Mouse (Mus musculus): ENCODE measurements at regions not wholly inside any gene's neighbourhood (a gene's known extent, or its start where the extent isn't known, plus 50 kb on each side); places are given as distances from the start of the nearest gene placed in this dataset.

GRCm38 (mm10) chr4:47620700-47621099, 146.2 kb downstream of the Sec61b start:
- ATAC-seq (ENCODE audit: insufficient number of reproducible peaks, low FRiP score, low TSS enrichment): peak; percentile 43; the same call in 1 of the 2 replicates

- no peak for ATAC-seq (ENCODE audit: insufficient number of reproducible peaks, low FRiP score, low TSS enrichment)
Observed at GRCm38 (mm10) chr4:47622851-47623743, 148.6 kb downstream of the Sec61b start.

- ATAC-seq (ENCODE audit: insufficient number of reproducible peaks, low FRiP score, low TSS enrichment): no peak
Observed at GRCm38 (mm10) chr4:47630006-47630405, 155.5 kb downstream of the Sec61b start.

- ATAC-seq (ENCODE audit: insufficient number of reproducible peaks, low FRiP score, low TSS enrichment): no peak
Observed at GRCm38 (mm10) chr4:47630427-47630826, 156.0 kb downstream of the Sec61b start.

- no peak for ATAC-seq (ENCODE audit: insufficient number of reproducible peaks, low FRiP score, low TSS enrichment)
Observed at GRCm38 (mm10) chr4:47638876-47639494, 164.5 kb downstream of the Sec61b start.

GRCm38 (mm10) chr4:47645093-47645492, 170.6 kb downstream of the Sec61b start:
- ATAC-seq (ENCODE audit: insufficient number of reproducible peaks, low FRiP score, low TSS enrichment): no peak

- ATAC-seq (ENCODE audit: insufficient number of reproducible peaks, low FRiP score, low TSS enrichment): no peak
Observed at GRCm38 (mm10) chr4:47648701-47649100, 174.2 kb downstream of the Sec61b start.

- no peak for ATAC-seq (ENCODE audit: insufficient number of reproducible peaks, low FRiP score, low TSS enrichment)
Observed at GRCm38 (mm10) chr4:47649951-47650350, 175.5 kb downstream of the Sec61b start.

GRCm38 (mm10) chr4:47651521-47651920, 177.1 kb downstream of the Sec61b start:
- no peak for ATAC-seq (ENCODE audit: insufficient number of reproducible peaks, low FRiP score, low TSS enrichment)

GRCm38 (mm10) chr4:47653143-47653542, 178.7 kb downstream of the Sec61b start:
- no peak for ATAC-seq (ENCODE audit: insufficient number of reproducible peaks, low FRiP score, low TSS enrichment)

- no peak for ATAC-seq (ENCODE audit: insufficient number of reproducible peaks, low FRiP score, low TSS enrichment)
Observed at GRCm38 (mm10) chr4:47669519-47669918, 195.1 kb downstream of the Sec61b start.

- no peak for ATAC-seq (ENCODE audit: insufficient number of reproducible peaks, low FRiP score, low TSS enrichment)
Observed at GRCm38 (mm10) chr4:47670476-47670875, 196.0 kb downstream of the Sec61b start.

GRCm38 (mm10) chr4:47671362-47671761, 196.9 kb downstream of the Sec61b start:
- no peak for ATAC-seq (ENCODE audit: insufficient number of reproducible peaks, low FRiP score, low TSS enrichment)

GRCm38 (mm10) chr4:47681141-47681540, 206.7 kb downstream of the Sec61b start:
- no peak for ATAC-seq (ENCODE audit: insufficient number of reproducible peaks, low FRiP score, low TSS enrichment)

- ATAC-seq (ENCODE audit: insufficient number of reproducible peaks, low FRiP score, low TSS enrichment): no peak
Observed at GRCm38 (mm10) chr4:47691207-47691606, 216.7 kb downstream of the Sec61b start.

GRCm38 (mm10) chr4:47692654-47693053, 218.2 kb downstream of the Sec61b start:
- no peak for ATAC-seq (ENCODE audit: insufficient number of reproducible peaks, low FRiP score, low TSS enrichment)

GRCm38 (mm10) chr4:47693221-47693620, 218.8 kb downstream of the Sec61b start:
- peak; percentile 57 for ATAC-seq (ENCODE audit: insufficient number of reproducible peaks, low FRiP score, low TSS enrichment)

- no peak for ATAC-seq (ENCODE audit: insufficient number of reproducible peaks, low FRiP score, low TSS enrichment)
Observed at GRCm38 (mm10) chr4:47697071-47697470, 222.6 kb downstream of the Sec61b start.

- no peak for ATAC-seq (ENCODE audit: insufficient number of reproducible peaks, low FRiP score, low TSS enrichment)
Observed at GRCm38 (mm10) chr4:47698514-47698913, 224.1 kb downstream of the Sec61b start.

GRCm38 (mm10) chr4:47698926-47699325, 224.5 kb downstream of the Sec61b start:
- peak; percentile 62 for ATAC-seq (ENCODE audit: insufficient number of reproducible peaks, low FRiP score, low TSS enrichment)

GRCm38 (mm10) chr4:47703501-47703900, 229.0 kb downstream of the Sec61b start:
- no peak for ATAC-seq (ENCODE audit: insufficient number of reproducible peaks, low FRiP score, low TSS enrichment)

GRCm38 (mm10) chr4:47704607-47705006, 230.1 kb downstream of the Sec61b start:
- ATAC-seq (ENCODE audit: insufficient number of reproducible peaks, low FRiP score, low TSS enrichment): no peak

Measured in cerebellum, adult (tissue).